Mouse (Mus musculus) liver, embryonic 11.5 days (tissue): Measurements from ENCODE around the gene Trim66. TPM values are rescaled to one million over a fixed set of nuclear protein-coding genes. Genes with fewer than 3 reads are reported as not detected.

Source experiments
- ATAC-seq: fragments of 200-750 bp; cut with Nextera tagmentation; replicated peaks from 2 replicates; pipeline ENCODE4 v1.8.0; 2017; ENCODE audit warnings: moderate number of reproducible peaks, mild to moderate bottlenecking, moderate TSS enrichment, moderate library complexity; ENCODE audit not compliant: low FRiP score
- DNase-seq: peaks from one replicate; pipeline ENCODE4 v3.0.0-alpha.2; 2017; ENCODE audit warnings: low spot score
- H3K27ac ChIP-seq: fragments of 300-500 bp; sonication (generic); 2 replicates; pipeline ENCODE4 v1.5.1; 2014; ENCODE audit warnings: mild to moderate bottlenecking, low read depth, low read length, control low read depth
- H3K27me3 ChIP-seq: fragments of 300-500 bp; sonication (generic); replicated peaks from 2 replicates; pipeline ENCODE4 v1.6.1; 2014; ENCODE audit warnings: low read length, mixed read lengths; ENCODE audit not compliant: control insufficient read depth, insufficient read depth
- H3K36me3 ChIP-seq: fragments of 300-500 bp; sonication (generic); 2 replicates; pipeline ENCODE4 v1.6.1; 2014; ENCODE audit warnings: mild to moderate bottlenecking, low read length, moderate library complexity, mixed read lengths; ENCODE audit not compliant: control insufficient read depth, insufficient read depth
- H3K4me1 ChIP-seq: fragments of 300-500 bp; sonication (generic); replicated peaks from 2 replicates; pipeline ENCODE4 v1.6.1; 2014; ENCODE audit warnings: low read length, mixed read lengths; ENCODE audit not compliant: control insufficient read depth, insufficient read depth
- H3K4me2 ChIP-seq: fragments of 300-500 bp; sonication (generic); 2 replicates; pipeline ENCODE4 v1.6.1; 2014; ENCODE audit warnings: mild to moderate bottlenecking, control low read depth, moderate library complexity
- H3K4me3 ChIP-seq: fragments of 300-500 bp; sonication (generic); 2 replicates; pipeline ENCODE4 v1.5.1; 2014; ENCODE audit warnings: low read depth, low read length, control low read depth
- H3K9ac ChIP-seq: fragments of 300-500 bp; sonication (generic); 2 replicates; pipeline ENCODE4 v1.6.1; 2014; ENCODE audit warnings: low read depth, low read length, control low read depth
- H3K9me3 ChIP-seq: fragments of 300-500 bp; sonication (generic); 2 replicates; pipeline ENCODE4 v1.6.1; 2016; ENCODE audit warnings: low read length, inconsistent platforms, mixed read lengths; ENCODE audit not compliant: control insufficient read depth
- WGBS: fragments of 180-500 bp; shearing (Covaris S2); extraction: QIAGEN DNeasy Blood & Tissue Kit; methylation state at CpG from one replicate; pipeline ENCODE4 v1.1.7; 2014; 5-methylcytosine and 5-hydroxymethylcytosine counted together
- polyA plus RNA-seq: library from polyadenylated mRNA; unstranded; fragments of >200 nt; fragmentation: Nextera tagmentation; extraction: Ambion mirVana; gene quantifications from 2 replicates; pipeline ENCODE4 v1.2.1, GENCODE M21; 2014

Gene Trim66
- polyA plus RNA-seq, 1 experiment from 2014 or later: 0.11 TPM

GRCm38 (mm10) chr7:109492616-109493318 lies 15.2 kb downstream of the Trim66 start:
- Histone ChIP-seq H3K27me3 (peaks cover 12% of the 10 kb centered on the region), H3K4me2 (no peak overlapping the region), H3K4me3 (no peak overlapping the region), H3K27ac (no peak overlapping the region), H3K9me3 (no peaks in the 10 kb centered on the region), H3K4me1 (no peaks in the 10 kb centered on the region), H3K36me3 (no peaks in the 10 kb centered on the region), H3K9ac (no peak overlapping the region)
- ATAC-seq: no peak
- WGBS: 54% methylated on average over 18 of the region's 18 CpGs
- no peak for DNase-seq

- Histone ChIP-seq H3K4me3 (no peak overlapping the region), H3K4me2 (no peak overlapping the region), H3K27me3 (no peaks in the 10 kb centered on the region), H3K9me3 (no peaks in the 10 kb centered on the region), H3K27ac (no peak overlapping the region), H3K36me3 (no peaks in the 10 kb centered on the region), H3K4me1 (no peaks in the 10 kb centered on the region), H3K9ac (no peak overlapping the region)
- no peak for ATAC-seq
- 60% methylated on average over 5 of the region's 5 CpGs for WGBS
- no peak for DNase-seq
Measured at GRCm38 (mm10) chr7:109484221-109484620, 23.7 kb downstream of the Trim66 start.

GRCm38 (mm10) chr7:109480765-109481197 lies 27.2 kb downstream of the Trim66 start:
- ATAC-seq (no peak), DNase-seq (no peak)
- no peaks in the 10 kb centered on the region for H3K4me1 ChIP-seq
- H3K9me3 ChIP-seq: no peaks in the 10 kb centered on the region
- H3K27me3 ChIP-seq: no peaks in the 10 kb centered on the region
- no peak overlapping the region for H3K27ac ChIP-seq
- H3K36me3 ChIP-seq: no peaks in the 10 kb centered on the region
- H3K4me2 ChIP-seq: no peak overlapping the region
- no peak overlapping the region for H3K4me3 ChIP-seq
- WGBS: 42% methylated on average over 7 of the region's 7 CpGs
- H3K9ac ChIP-seq: no peak overlapping the region

GRCm38 (mm10) chr7:109477926-109478325 lies 30.0 kb downstream of the Trim66 start:
- no peaks in the 10 kb centered on the region for H3K9me3 ChIP-seq
- H3K27me3 ChIP-seq: no peaks in the 10 kb centered on the region
- H3K36me3 ChIP-seq: no peaks in the 10 kb centered on the region
- H3K4me3 ChIP-seq: no peak overlapping the region
- no peak overlapping the region for H3K4me2 ChIP-seq
- H3K4me1 ChIP-seq: no peaks in the 10 kb centered on the region
- DNase-seq (no peak), ATAC-seq (no peak)
- H3K9ac ChIP-seq: no peak overlapping the region
- no peak overlapping the region for H3K27ac ChIP-seq
- WGBS: 73% methylated on average over 3 of the region's 3 CpGs

GRCm38 (mm10) chr7:109470700-109471099 lies 37.2 kb downstream of the Trim66 start:
- Histone ChIP-seq H3K4me2 (no peak overlapping the region), H3K27ac (no peak overlapping the region), H3K36me3 (no peaks in the 10 kb centered on the region), H3K4me3 (no peak overlapping the region), H3K4me1 (no peaks in the 10 kb centered on the region), H3K9me3 (no peaks in the 10 kb centered on the region), H3K27me3 (no peaks in the 10 kb centered on the region), H3K9ac (no peak overlapping the region)
- no peak for DNase-seq
- 57% methylated on average over 4 of the region's 4 CpGs for WGBS
- no peak for ATAC-seq

- Histone ChIP-seq H3K4me1 (no peaks in the 10 kb centered on the region), H3K9me3 (no peaks in the 10 kb centered on the region), H3K4me3 (no peak overlapping the region), H3K27ac (no peak overlapping the region), H3K36me3 (no peaks in the 10 kb centered on the region), H3K4me2 (no peak overlapping the region), H3K27me3 (no peaks in the 10 kb centered on the region), H3K9ac (no peak overlapping the region)
- WGBS: 52% methylated on average over 6 of the region's 6 CpGs
- ATAC-seq (no peak), DNase-seq (no peak)
Measured at GRCm38 (mm10) chr7:109468262-109468701, 39.7 kb downstream of the Trim66 start.

GRCm38 (mm10) chr7:109467591-109467990 lies 40.3 kb downstream of the Trim66 start:
- DNase-seq: no peak
- no peak for ATAC-seq
- 53% methylated on average over 2 of the region's 2 CpGs for WGBS
- H3K4me3 ChIP-seq: no peak overlapping the region
- no peak overlapping the region for H3K4me2 ChIP-seq
- no peak overlapping the region for H3K9ac ChIP-seq
- no peak overlapping the region for H3K27ac ChIP-seq
- H3K36me3 ChIP-seq: no peaks in the 10 kb centered on the region
- no peaks in the 10 kb centered on the region for H3K9me3 ChIP-seq
- H3K27me3 ChIP-seq: no peaks in the 10 kb centered on the region
- H3K4me1 ChIP-seq: no peaks in the 10 kb centered on the region

- 84% methylated on average over 8 of the region's 8 CpGs for WGBS
Measured at GRCm38 (mm10) chr7:109460698-109461097, 47.2 kb downstream of the Trim66 start.

GRCm38 (mm10) chr7:109456563-109456962 lies 51.4 kb downstream of the Trim66 start:
- 48% methylated on average over 6 of the region's 6 CpGs for WGBS
- Histone ChIP-seq H3K36me3 (no peaks in the 10 kb centered on the region), H3K4me3 (no peak overlapping the region), H3K27ac (no peak overlapping the region), H3K27me3 (no peaks in the 10 kb centered on the region), H3K4me2 (no peak overlapping the region), H3K9ac (no peak overlapping the region), H3K4me1 (no peaks in the 10 kb centered on the region), H3K9me3 (no peaks in the 10 kb centered on the region)
- DNase-seq (no peak), ATAC-seq (no peak)

More at GRCm38 (mm10) chr7:109460698-109461097, 47.2 kb downstream of the Trim66 start:
- DNase-seq (no peak), ATAC-seq (no peak)
- Histone ChIP-seq H3K27ac (no peak overlapping the region), H3K9me3 (no peaks in the 10 kb centered on the region), H3K36me3 (no peaks in the 10 kb centered on the region), H3K4me3 (no peak overlapping the region), H3K9ac (no peak overlapping the region), H3K4me1 (no peaks in the 10 kb centered on the region), H3K4me2 (no peak overlapping the region), H3K27me3 (no peaks in the 10 kb centered on the region)
